Mouse (Mus musculus) right cerebral cortex, adult 18-20 months (tissue): Measurements from ENCODE around the gene Reep6.
"Not testable (repeated sequence)": the region's sequence is repeated elsewhere in the genome, so short reads cannot be mapped to it uniquely, and the experiment has no call there.

Source experiments
- DNase-seq: peaks from one replicate; pipeline ENCODE4 v3.0.0; 2022; ENCODE audit warnings: mixed read lengths

Reep6 gene

GRCm38 (mm10) chr10:80330888-80331287 is 1.1 kb downstream of the Reep6 start:
- no peak for DNase-seq

- DNase-seq = no peak
These were observed 2.1 kb downstream of the Reep6 start for GRCm38 (mm10) chr10:80331636-80332524.

GRCm38 (mm10) chr10:80332525-80332989 is 2.8 kb downstream of the Reep6 start:
- DNase-seq = no peak

GRCm38 (mm10) chr10:80336263-80336662 is 6.5 kb downstream of the Reep6 start:
- peak; percentile 3 for DNase-seq

- peak; percentile 79 for DNase-seq
These were observed 10.4 kb downstream of the Reep6 start for GRCm38 (mm10) chr10:80339941-80340750.

GRCm38 (mm10) chr10:80341026-80341425 is 11.3 kb downstream of the Reep6 start:
- DNase-seq = no peak

- no peak for DNase-seq
These were observed 11.9 kb downstream of the Reep6 start for GRCm38 (mm10) chr10:80341491-80342304.

GRCm38 (mm10) chr10:80342305-80342748 is 12.6 kb downstream of the Reep6 start:
- no peak for DNase-seq

GRCm38 (mm10) chr10:80342749-80343424 is 13.1 kb downstream of the Reep6 start:
- peak; percentile 50 for DNase-seq

GRCm38 (mm10) chr10:80343425-80343895 is 13.7 kb downstream of the Reep6 start:
- DNase-seq = no peak

- peak; percentile 66 for DNase-seq
These were observed 14.4 kb downstream of the Reep6 start for GRCm38 (mm10) chr10:80344131-80344661.

- no peak for DNase-seq
These were observed 15.4 kb downstream of the Reep6 start for GRCm38 (mm10) chr10:80345122-80345521.

- not testable (repeated sequence) for DNase-seq
These were observed 16.2 kb downstream of the Reep6 start for GRCm38 (mm10) chr10:80345929-80346328.

GRCm38 (mm10) chr10:80347514-80347967 is 17.8 kb downstream of the Reep6 start:
- no peak for DNase-seq

- DNase-seq = no peak
These were observed 18.6 kb downstream of the Reep6 start, which contains the start of gene Adamtsl5 for GRCm38 (mm10) chr10:80348244-80348781. TSS of gene Adamtsl5 (minus strand) at chr10:80348412.

- DNase-seq = no peak
These were observed 19.2 kb downstream of the Reep6 start for GRCm38 (mm10) chr10:80348981-80349380.

- DNase-seq = peak; percentile 77
These were observed 20.5 kb downstream of the Reep6 start for GRCm38 (mm10) chr10:80350292-80350691.

- no peak for DNase-seq
These were observed 22.1 kb downstream of the Reep6 start for GRCm38 (mm10) chr10:80351896-80352295.

GRCm38 (mm10) chr10:80352727-80353126 is 23.0 kb downstream of the Reep6 start:
- DNase-seq = no peak

GRCm38 (mm10) chr10:80355431-80355830 is 25.7 kb downstream of the Reep6 start:
- no peak for DNase-seq
